Mouse (Mus musculus) ES-Bruce4 (cell line): ENCODE data around the gene Tshz3.

Experiments
- CTCF ChIP-seq: IDR thresholded peaks from one replicate; pipeline ENCODE4 v1.8.1; 2011; ENCODE audit warnings: low read depth, low read length
- POLR2A ChIP-seq: IDR thresholded peaks from one replicate; pipeline ENCODE4 v1.8.1; 2011; ENCODE audit warnings: low read length; ENCODE audit not compliant: insufficient read depth

DNA sequence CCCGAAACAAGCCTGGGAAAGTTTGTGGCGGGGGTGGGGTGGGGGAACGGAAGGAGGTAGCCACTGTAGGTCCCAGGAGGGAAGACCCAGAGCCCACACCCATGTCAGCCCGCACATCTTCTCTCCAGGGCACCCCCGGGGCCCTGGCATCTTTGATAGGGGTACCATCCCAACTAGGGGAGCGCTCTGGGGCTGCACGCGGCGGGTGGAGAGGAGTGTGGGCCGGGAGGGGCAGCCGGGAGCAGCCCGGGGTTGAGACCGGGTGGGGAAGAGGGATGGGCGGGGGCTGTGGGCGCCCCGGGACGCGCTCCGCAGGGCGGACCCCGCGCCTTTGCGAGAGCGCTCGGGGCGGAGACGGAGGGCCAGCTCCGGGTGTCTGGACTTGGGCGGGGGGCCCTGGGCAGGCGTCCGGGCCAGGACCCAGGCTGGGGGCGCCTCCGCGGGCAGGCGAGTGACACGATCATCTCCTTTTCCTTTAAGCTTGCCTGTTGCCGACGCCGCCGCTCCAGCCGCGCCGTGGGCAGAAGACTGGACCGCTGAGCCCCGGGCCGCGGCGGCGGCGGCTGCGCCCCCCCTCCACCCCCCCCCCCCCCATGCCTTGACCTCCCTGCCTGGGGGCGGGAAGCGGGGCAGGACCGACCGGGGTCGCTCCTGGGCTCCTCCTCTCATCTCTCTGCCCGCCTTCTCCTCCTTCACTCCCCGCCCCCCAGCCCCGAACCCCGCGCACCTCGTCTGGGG, 631 bp upstream of the Tshz3 start:
- no peak for TF ChIP-seq CTCF
- no peak for TF ChIP-seq POLR2A
